Mouse (Mus musculus): ENCODE results near the gene Creld1. TPM values are rescaled to one million over a fixed set of nuclear protein-coding genes. Genes with fewer than 3 reads are reported as not detected.

Gene Creld1
- polyA plus RNA-seq, 1 experiment from 2014 or later, result 14.0 TPM

DNA sequence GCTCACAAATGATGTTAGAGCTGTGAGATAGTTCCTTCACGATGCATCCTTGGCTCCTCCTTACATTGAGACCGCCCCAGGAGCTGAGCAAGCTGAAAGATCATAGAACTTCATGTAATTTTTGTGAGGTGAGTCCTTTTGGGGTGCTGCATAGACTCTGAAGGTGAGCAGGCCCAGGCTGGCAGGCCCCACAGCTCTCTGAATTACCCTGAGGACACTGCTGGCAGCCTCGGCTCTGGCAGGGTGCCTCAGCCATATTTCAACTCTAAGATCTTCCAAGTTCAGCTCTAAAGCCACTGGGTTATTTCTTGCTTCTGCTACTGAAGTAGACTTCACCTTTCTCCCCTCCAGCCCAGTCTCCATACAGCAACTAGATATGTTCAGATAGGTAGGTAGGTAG is 42.4 kb upstream of the Creld1 start:
- no peak overlapping the region for H3K4me3 ChIP-seq (ENCODE audit: low read depth, low read length)
- H3K4me1 ChIP-seq (ENCODE audit: insufficient read depth), result peaks cover 19% of the 10 kb centered on the region
- TF ChIP-seq EP300 (IDR thresholded peaks at IDR 0.05; ENCODE audit: low read depth) (no peak), CTCF (IDR thresholded peaks at IDR 0.05; ENCODE audit: low read depth) (no peak)
- no peak overlapping the region for H3K4me2 ChIP-seq (ENCODE audit: low read depth, low read length)
- ATAC-seq (no peak), DNase-seq (no peak)
- H3K27ac ChIP-seq (ENCODE audit: low read depth), result no peak overlapping the region
- H3K9ac ChIP-seq (replicated peaks), result no peak overlapping the region
- H3K36me3 ChIP-seq (replicated peaks; ENCODE audit: insufficient read depth, low read length), result no peaks in the 10 kb centered on the region
- H3K9me3 ChIP-seq (ENCODE audit: low read length), result no peaks in the 10 kb centered on the region
- no peaks in the 10 kb centered on the region for H3K27me3 ChIP-seq (ENCODE audit: insufficient read depth, low read length)
- 81% methylated on average over 3 of the region's 3 CpGs for WGBS (ENCODE audit: insufficient replicate concordance)

DNA sequence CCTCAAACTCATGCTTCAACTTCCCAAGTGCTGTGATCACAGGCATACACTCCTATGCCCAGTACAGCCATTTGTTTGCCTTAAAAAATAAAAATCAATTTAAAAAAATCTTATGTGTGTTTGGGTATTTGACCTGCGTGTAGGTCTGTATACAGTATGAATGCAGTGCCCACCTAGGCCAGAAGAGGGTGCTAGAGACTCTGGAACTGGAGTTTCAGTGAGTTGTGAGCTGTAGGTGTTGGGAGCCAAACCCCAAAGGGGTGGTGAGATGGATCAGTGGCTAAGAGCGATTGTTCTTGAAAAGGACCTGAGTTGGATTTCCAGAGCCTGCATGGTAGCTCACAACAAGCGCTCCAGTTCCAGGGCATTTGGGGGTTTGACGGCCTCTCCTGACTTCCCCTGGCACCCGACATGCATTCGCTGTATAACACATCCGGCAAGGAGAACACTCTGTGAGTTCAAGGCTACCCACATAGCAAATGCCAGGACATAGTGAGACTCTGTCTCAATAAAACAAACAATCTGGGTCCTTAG is 41.9 kb upstream of the Creld1 start:
- no peaks in the 10 kb centered on the region for H3K36me3 ChIP-seq (replicated peaks; ENCODE audit: insufficient read depth, low read length)
- peaks cover 17% of the 10 kb centered on the region for H3K4me1 ChIP-seq (ENCODE audit: insufficient read depth)
- WGBS (ENCODE audit: insufficient replicate concordance), result 49% methylated on average over 7 of the region's 7 CpGs
- H3K9me3 ChIP-seq (ENCODE audit: low read length), result no peaks in the 10 kb centered on the region
- TF ChIP-seq EP300 (IDR thresholded peaks at IDR 0.05; ENCODE audit: low read depth) (no peak), CTCF (IDR thresholded peaks at IDR 0.05; ENCODE audit: low read depth) (peak; percentile 93)
- no peak overlapping the region for H3K9ac ChIP-seq (replicated peaks)
- peak; percentile 57 for ATAC-seq
- peak; percentile 89 for DNase-seq
- H3K27ac ChIP-seq (ENCODE audit: low read depth), result no peak overlapping the region
- H3K4me3 ChIP-seq (ENCODE audit: low read depth, low read length), result no peak overlapping the region
- no peaks in the 10 kb centered on the region for H3K27me3 ChIP-seq (ENCODE audit: insufficient read depth, low read length)
- no peak overlapping the region for H3K4me2 ChIP-seq (ENCODE audit: low read depth, low read length)

DNA sequence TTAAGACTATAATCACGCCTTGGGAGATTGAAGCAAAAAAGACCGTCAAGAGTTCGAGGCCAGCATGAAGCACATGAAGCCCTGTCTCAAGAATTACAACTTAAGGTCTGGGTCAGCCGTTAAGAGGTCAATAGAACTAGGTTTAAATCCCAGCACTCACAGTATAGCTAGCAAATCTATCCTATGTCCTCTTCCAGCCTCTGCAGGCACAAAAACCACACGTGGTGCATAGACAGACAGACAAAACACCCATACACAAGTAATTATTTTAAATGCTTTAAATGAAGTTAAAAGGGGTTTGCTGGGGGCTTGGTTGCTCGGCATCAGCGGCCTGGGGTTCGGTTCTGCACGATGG is 41.0 kb upstream of the Creld1 start:
- TF ChIP-seq EP300 (IDR thresholded peaks at IDR 0.05; ENCODE audit: low read depth) (no peak), CTCF (IDR thresholded peaks at IDR 0.05; ENCODE audit: low read depth) (no peak)

GRCm38 (mm10) chr6:113442442-113443090 is 40.5 kb upstream of the Creld1 start, which contains the start of gene Jagn1:
TSS of gene Jagn1 (plus strand) at chr6:113442569.
- peak within 1 kb of the TSS; percentile 76 for H3K27ac ChIP-seq (ENCODE audit: low read depth)
- DNase-seq, result peak; percentile 94
- H3K4me2 ChIP-seq (ENCODE audit: low read depth, low read length), result peak within 1 kb of the TSS; percentile 98
- peaks cover 17% of the 10 kb centered on the region for H3K4me1 ChIP-seq (ENCODE audit: insufficient read depth)
- under 1% methylated on average over 45 of the region's 45 CpGs for WGBS (ENCODE audit: insufficient replicate concordance)
- TF ChIP-seq EP300 (IDR thresholded peaks at IDR 0.05; ENCODE audit: low read depth), result no peak
- no peak for TF ChIP-seq CTCF (IDR thresholded peaks at IDR 0.05; ENCODE audit: low read depth)
- ATAC-seq, result peak; percentile 90
- H3K27me3 ChIP-seq (ENCODE audit: insufficient read depth, low read length), result no peaks in the 10 kb centered on the region
- no peaks in the 10 kb centered on the region for H3K9me3 ChIP-seq (ENCODE audit: low read length)
- H3K4me3 ChIP-seq (ENCODE audit: low read depth, low read length), result peak within 1 kb of the TSS; percentile 98
- H3K9ac ChIP-seq (replicated peaks), result peak within 1 kb of the TSS; percentile 98
- H3K36me3 ChIP-seq (replicated peaks; ENCODE audit: insufficient read depth, low read length), result 0 out of 2 replicates have a peak, but pooled peaks cover 9% of the 10 kb centered on the region

More for the DNA sequence above, 41.0 kb upstream of the Creld1 start:
- H3K9me3 ChIP-seq (ENCODE audit: low read length), result no peaks in the 10 kb centered on the region
- no peak for DNase-seq
- peak overlapping the region; percentile 98 for H3K4me2 ChIP-seq (ENCODE audit: low read depth, low read length)
- H3K36me3 ChIP-seq (replicated peaks; ENCODE audit: insufficient read depth, low read length), result 0 out of 2 replicates have a peak, but pooled peaks cover 5% of the 10 kb centered on the region
- H3K27ac ChIP-seq (ENCODE audit: low read depth), result peak overlapping the region; percentile 76; the same call in 1 of the 2 replicates
- ATAC-seq, result no peak
- peak overlapping the region; percentile 98 for H3K9ac ChIP-seq (replicated peaks)
- H3K27me3 ChIP-seq (ENCODE audit: insufficient read depth, low read length), result no peaks in the 10 kb centered on the region
- WGBS (ENCODE audit: insufficient replicate concordance), result 35% methylated on average over 9 of the region's 9 CpGs
- H3K4me3 ChIP-seq (ENCODE audit: low read depth, low read length), result peak overlapping the region; percentile 98
- H3K4me1 ChIP-seq (ENCODE audit: insufficient read depth), result peaks cover 17% of the 10 kb centered on the region

DNA sequence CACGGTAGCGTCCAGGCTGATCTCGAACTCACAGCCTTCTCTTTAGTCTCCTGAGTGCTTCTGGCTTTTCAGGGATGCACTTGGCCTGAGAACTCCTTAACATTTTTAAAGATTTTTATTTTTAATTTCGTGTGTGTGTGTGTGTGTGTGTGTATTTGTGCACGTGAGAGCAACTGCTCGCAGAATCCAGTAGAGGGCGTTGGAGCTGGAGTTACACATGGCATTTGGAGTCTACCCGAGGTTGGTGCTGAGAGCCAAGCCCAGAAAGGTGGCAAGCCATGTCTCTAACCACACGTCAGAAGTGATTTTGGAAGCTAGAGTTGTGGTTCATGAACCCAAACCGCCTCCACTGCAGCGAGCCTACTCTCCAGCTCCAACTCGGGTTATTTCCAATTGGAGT is 40.0 kb upstream of the Creld1 start:
- Histone ChIP-seq H3K9ac (replicated peaks) (peak overlapping the region; percentile 98), H3K4me2 (ENCODE audit: low read depth, low read length) (peak overlapping the region; percentile 98), H3K27me3 (ENCODE audit: insufficient read depth, low read length) (no peaks in the 10 kb centered on the region), H3K4me1 (ENCODE audit: insufficient read depth) (peaks cover 17% of the 10 kb centered on the region), H3K27ac (ENCODE audit: low read depth) (peak overlapping the region; percentile 76), H3K9me3 (ENCODE audit: low read length) (no peaks in the 10 kb centered on the region), H3K36me3 (replicated peaks; ENCODE audit: insufficient read depth, low read length) (peaks cover 14% of the 10 kb centered on the region), H3K4me3 (ENCODE audit: low read depth, low read length) (peak overlapping the region; percentile 98)
- WGBS (ENCODE audit: insufficient replicate concordance), result 47% methylated on average over 12 of the region's 12 CpGs
- TF ChIP-seq EP300 (IDR thresholded peaks at IDR 0.05; ENCODE audit: low read depth) (no peak), CTCF (IDR thresholded peaks at IDR 0.05; ENCODE audit: low read depth) (peak; percentile 43; the same call in 1 of the 2 replicates)
- ATAC-seq (no peak), DNase-seq (no peak)

DNA sequence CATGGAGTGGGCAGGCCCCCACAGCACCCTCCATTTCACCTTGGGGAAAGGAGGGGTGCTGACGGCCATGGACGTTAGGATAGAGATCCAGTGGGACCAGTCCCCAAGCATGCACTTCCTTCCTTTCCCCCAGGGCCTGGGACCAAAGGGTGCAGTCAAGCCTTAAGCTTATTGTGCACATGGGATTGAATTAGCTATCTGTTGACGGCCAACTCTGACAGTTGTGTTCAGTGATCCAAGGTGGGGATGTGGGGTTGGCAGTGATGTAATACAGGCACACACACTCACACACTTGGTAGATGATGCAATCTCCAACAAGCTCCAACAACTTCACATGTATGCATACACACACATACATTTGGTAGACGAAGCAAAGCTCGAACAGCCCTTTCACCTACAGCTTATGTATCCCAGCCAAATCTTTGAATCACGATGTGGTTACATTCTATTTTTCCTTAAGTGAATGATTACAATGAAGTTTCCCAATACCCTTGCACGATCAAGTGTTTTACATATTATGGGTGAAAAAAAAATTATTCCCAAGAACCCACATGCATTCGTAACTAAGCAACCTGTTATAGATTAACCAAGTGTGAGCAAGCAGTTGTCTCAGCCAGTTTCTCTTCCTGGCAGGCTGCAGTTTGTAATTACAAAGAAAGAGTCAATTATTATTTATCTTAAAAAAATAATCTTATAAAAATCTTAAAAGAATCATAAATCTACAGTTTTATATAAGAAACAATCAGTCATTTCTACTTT is 38.7 kb upstream of the Creld1 start:
- WGBS (ENCODE audit: insufficient replicate concordance), result 57% methylated on average over 7 of the region's 8 CpGs
- Histone ChIP-seq H3K9ac (replicated peaks) (no peak overlapping the region), H3K36me3 (replicated peaks; ENCODE audit: insufficient read depth, low read length) (peaks cover 18% of the 10 kb centered on the region), H3K4me1 (ENCODE audit: insufficient read depth) (peaks cover 17% of the 10 kb centered on the region), H3K4me2 (ENCODE audit: low read depth, low read length) (peak overlapping the region; percentile 18; the same call in 1 of the 2 replicates), H3K4me3 (ENCODE audit: low read depth, low read length) (no peak overlapping the region), H3K9me3 (ENCODE audit: low read length) (no peaks in the 10 kb centered on the region), H3K27ac (ENCODE audit: low read depth) (no peak overlapping the region), H3K27me3 (ENCODE audit: insufficient read depth, low read length) (no peaks in the 10 kb centered on the region)
- DNase-seq (no peak), ATAC-seq (0 out of 2 replicates have a peak, but pooled peaks have one; percentile 9)
- TF ChIP-seq EP300 (IDR thresholded peaks at IDR 0.05; ENCODE audit: low read depth), result no peak
- no peak for TF ChIP-seq CTCF (IDR thresholded peaks at IDR 0.05; ENCODE audit: low read depth)

All from liver, postnatal 0 days (tissue).